Mouse (Mus musculus): ENCODE data around the gene Insyn1.

Gene Insyn1

DNA sequence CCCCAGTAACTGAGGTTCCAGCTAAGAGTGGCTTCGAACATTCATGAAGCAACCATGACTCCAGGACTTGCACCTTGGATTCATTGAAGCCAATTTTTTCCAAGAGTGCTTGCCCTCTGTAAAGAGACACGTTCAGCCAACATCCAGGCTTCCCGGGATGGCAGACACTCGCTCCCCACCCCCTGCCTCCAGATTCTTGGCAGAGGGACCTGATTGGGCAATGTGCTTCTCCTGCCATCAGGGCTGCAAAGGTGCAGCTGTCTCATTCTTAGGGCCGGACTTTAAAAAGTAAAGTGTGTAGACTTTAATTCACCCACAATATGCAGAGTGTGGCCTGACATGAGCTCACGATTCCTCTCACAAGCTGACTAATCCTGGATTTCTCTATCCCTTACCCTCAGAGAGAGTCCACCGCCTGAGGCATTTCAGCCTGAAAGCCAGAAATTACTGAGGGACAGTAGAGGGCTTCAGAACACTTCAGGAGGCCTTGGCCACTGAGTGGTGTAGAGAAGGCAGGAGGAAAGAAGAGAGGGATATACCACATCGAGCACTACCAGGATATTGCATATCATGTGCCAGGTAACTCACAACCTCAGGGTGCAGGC is 15.1 kb upstream of the Insyn1 start:
- intact Hi-C loops (cut with DNase I) = no loop called here

DNA sequence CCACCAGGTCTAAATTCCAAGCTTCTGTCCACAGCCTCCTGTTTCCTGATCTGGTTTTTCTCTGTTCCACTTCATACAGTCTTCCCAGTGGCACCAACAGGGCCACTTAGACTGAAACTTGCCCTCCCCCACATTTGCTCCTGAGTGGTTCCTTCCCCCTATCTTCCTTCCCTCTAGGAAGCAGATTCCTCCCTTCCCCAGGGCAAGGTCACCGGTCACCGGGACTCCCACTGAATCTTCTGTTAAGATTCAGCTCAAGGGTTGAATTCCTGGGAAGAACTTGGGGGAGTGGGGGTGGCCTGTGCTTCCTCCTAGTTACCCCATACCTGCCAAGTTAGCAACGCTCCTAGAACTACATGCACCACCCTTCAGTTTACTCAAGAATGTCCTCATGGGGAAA is 1.3 kb upstream of the Insyn1 start:
- intact Hi-C loops (cut with DNase I) = no loop called here

DNA sequence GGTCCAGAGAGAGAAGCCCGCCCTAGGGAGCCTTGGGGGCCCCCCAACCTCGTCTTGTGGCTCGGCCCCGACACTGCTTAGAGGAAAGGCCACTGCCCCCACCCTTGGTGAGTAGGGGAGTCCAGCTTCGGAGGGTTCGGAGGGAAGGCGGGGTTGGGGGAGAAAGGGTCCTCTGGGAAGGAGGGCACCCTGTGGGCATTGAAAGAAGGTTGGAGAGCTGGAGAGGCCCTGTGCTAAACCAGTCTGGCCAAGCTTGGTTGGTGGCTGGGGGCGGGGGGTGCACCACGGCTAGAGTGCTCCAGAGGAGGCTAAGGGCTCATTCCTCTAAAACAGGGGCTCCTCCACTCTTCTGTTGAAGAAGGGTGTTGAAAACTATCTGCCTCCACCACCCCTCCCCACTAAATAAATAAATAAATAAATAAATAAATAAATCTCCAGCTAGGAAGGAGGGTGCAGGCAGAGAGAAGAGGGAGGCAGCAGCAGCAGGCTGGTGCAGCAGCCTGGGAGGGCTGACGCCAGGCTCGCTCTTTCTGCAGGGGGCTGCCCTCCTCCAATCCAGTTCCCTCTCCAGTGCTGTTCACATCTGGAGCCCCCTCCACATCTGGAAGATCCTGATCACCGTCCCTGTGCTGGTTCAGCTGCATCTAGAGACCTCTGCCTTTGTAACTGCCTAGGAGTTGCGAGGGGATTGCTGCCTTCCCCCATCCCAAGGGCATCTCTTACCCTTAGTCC is 896 bp downstream of the Insyn1 start:
- intact Hi-C loops (cut with DNase I) = no loop called here

DNA sequence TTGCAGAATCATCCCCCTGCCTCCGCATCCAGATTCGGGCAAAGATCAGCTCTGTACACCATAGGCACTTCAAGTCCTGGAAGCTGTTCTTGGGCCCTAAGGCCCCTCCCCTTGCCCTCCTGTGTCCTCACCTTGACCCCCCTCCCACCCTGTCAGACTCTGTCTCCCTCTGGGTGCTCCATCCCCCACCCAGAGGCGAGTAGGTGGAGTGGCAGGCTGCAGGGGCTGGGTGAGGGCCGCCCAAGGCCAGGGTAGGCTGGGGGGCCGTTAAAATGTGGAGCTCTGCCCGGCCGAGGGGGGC is 1.4 kb downstream of the Insyn1 start:
- intact Hi-C loops (cut with DNase I) = no loop called here

DNA sequence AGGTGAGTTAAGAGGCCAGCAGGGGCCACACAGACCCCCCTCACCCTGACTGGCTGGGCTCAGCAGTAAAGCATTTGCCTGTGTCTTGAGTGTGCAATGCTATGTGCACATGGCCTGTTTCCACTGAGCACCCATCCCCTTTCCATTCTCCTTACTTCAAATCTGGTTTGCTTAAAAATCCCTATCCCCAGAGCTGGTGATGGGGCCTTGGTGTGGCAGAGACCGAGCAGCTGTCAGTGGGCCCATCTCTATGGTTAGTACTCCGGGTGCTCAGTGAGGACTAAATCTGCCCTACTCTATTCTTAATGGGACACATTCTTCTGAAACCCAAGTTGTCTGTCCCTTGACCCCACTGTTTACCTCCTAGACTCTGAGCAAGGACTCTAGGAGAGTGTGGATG is 2.0 kb downstream of the Insyn1 start:
- intact Hi-C loops (cut with DNase I) = no loop called here

DNA sequence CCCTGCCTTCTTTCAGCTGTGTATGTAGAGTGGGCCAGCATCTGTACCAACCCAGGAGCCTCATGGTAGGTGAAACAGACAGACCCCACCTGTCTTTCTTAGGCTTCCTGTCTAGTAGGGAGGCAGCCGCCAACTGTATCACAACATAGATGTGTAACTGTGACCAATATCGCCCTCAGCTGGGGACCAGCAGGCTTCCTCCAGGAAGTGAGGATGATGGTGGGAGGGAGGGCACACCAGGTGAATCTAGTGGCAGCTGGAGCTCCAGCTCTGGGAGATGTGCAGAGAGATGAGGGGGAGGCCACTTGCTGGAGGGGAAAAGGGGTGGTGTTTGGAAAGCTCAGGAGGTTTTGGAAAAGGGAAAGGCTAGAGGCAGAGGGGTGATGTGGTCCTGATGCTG is 6.6 kb downstream of the Insyn1 start:
- intact Hi-C loops (cut with DNase I) = no loop called here

DNA sequence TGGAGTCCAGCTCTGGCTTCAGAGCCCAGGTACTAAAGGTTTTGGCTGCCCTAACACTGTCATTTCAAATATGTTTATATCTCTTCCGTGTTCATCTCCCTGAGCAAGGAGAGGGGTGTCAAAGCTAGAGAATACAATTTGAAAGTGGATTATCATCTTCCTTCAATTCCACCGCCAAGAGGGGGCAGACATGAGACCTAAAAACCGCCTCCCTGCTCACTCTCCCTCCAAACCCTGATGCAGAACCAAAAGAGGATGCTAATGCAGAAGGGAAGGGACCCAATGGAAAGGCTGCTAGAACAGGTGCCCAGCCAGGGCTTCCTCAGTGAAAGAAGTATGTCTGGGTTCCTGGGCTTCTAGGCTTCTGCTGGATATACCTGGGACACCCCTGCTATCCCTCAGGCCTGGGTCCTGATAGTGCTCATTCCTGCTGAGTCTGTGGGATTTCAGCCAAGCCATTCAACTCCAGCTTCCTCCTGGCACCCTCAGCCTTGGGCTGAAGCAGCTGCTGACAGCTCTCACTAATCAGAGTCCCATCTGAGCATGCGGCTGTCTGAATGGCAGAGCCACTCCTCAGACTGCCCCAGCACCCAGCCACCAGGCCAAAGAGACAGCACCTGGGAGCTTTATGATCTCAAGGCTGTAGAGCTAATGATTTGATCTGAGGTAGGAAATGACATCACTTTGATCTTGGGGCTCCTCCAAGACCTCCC is 8.2 kb downstream of the Insyn1 start:
- intact Hi-C loops (cut with DNase I) = no loop called here

DNA sequence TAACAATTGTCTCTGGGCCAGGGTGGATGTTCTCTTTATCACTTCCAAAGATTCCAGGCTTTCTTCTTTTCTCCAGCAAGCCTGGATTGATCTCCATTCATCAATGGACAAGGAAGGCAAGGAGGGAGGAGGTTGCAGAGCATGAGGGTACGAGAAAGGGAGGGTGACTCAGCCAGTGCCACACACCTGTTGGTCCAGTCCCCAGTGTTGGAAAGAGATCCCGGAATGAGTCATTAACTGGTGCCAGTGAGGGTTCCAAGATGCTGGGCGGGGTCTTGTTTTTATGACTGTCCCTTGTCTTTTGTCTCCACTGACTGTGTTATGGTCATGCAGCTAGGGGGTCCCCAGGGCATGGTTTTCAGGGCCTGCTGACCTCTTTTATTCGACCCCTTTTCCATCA is 9.5 kb downstream of the Insyn1 start:
- intact Hi-C loops (cut with DNase I) = no loop called here

DNA sequence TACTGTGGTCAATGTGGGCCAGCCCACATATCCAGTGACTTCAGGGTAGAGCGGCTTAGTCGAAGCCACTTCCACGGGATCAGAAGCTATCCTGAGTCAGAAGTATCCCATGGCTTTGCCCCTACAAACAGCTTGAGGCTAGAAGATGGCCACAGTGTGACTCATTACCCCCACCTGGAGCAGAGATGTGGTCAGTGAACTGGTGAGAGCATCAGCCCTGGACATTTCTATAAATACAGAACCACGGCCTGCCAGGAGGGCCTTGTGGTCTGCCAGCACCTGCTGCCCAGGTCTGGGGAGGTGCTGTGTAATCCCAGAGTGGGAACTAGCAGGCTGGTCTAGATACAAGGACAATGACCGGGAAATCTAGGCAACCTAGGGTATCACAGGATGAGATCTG is 12.5 kb downstream of the Insyn1 start:
- intact Hi-C loops (cut with DNase I) = no loop called here

DNA sequence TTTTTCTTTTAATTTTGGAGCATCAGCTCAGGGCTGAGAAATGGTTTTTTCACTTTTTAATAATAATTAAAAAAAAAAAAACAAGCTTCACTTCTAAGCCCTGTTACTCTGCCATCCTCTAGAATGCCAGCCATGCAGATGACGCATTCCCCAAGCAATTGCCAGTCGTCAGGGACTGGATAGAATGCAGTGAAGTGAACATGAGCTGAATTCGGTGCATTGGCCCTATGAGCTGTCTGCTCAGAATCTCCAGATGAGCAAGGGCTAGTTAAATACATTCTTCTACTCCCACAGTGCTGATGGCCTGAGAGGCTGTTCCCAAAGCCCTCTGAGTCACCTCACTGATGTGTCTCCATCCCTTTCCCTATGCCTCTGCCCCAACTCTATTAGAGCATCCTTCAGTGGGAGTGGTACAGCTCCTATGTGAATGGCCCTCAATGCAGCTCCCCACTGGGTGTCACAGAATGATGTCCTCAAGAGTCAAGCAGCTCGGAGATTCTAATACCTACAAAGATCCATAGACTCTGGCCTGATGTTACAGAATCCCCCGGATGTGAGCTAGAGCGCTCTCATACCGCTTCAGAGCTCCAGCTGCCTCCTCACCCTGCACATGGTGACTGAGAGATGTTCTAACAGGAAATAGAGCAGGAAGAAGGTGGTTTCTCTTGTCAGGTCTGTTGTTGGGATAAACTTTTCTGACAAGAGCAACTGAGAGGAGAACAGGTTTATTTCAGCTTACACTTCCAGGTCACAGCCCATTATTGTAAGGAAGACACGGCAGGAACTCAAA is 19.0 kb downstream of the Insyn1 start:
- intact Hi-C loops (cut with DNase I) = no loop called here

DNA sequence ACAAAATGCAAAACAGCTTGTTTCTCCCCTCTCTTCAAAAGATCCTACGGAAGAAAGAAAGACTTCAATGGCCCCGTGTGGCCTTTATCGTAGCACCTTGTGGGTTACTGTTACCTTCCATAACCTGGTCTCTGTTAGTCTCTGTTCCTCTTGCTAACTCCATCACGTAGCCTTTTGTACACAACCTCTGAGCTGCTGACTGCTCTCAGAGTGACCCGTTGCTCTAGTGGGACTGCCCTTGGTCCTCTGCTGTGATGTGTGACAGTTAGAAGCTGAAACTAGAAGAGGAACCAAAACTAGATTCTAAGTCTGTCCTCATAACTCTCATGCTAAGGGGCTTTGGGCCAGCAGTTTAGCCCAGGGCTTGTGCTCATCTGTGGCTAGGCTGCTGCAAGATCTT is 22.0 kb downstream of the Insyn1 start:
- intact Hi-C loops (cut with DNase I) = no loop called here

DNA sequence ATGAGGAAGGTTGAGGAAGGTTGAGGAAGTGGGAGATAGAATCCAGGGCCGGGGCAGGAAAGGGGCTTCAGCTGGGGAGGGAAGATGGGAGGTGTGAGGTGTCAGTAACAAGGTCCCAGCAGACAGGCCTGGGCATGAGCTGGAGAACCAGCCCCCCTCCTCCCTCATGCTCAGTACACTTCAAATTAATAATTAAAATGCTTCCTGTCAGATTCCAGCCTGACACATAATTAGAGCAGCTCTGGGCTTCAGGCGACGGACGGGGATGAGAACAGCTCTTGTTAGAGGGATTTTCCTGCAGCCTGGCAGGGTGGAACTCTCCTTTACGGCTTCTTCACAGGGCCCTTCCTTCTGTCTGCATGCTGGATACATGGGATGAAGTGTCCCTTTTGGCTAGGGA is 25.3 kb downstream of the Insyn1 start:
- intact Hi-C loops (cut with DNase I) = no loop called here

DNA sequence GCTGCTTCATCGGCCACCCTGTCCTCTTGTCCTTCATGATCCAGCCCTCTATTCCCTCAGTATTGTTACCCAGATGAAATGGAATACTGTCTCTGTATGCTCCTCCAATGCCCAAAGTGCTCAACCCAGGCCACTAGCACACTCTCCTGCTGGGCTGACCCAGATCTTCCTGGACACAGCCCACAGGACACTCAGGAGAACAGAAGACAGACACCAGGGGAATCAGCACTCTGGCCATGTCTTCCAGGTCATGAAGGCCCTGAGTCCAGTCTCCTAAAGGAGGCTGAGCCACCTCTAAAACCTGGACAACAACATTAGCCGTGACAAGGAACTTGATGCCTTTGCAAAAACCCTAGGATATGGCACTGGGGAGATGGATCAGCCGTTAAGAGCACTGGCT is 28.1 kb downstream of the Insyn1 start:
- intact Hi-C loops (cut with DNase I) = loop anchor here (5.0 kb wide), 1 partner anchor 449 kb away; no protein-coding TSS in a partner anchor

DNA sequence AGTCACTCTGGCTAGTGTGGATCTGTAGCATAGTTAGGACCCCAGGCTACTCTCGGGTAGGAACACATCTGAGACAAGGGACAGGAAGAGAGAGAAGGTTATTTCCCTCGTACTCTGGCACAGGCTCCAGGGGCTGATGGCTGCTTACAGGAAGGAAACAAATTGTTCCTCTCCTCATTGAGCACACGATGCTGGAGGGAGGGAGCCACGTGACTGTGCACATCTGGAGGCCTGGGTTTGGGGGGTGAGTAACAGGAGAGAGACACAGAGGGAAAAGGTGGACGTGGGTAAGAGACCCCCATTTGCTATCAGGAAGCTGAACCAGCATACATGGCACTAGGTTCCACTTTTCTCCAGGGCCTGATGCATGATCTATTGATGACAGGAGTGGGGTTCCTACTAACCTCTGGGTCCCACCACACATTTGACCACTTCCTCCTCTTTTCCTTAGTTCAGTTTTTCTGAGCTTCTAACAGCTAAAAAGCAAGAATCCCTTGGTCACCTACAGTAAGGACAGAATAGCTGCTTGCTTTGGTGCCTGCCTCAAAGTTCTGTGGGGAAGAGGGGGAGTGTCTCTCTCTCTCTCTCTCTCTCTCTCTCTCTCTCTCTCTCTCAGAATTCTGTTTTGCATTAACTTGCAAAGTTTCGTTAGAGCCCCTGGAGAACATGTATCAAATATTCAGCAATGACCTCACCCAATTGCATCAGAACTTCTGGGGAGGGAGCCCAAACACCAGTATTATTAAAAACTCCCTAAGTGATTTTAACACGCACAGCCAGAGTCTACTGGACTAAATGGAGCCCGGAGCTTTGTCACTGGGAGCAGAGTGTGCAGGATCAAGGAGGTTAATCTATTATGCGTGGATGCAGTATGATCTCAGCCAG is 29.7 kb downstream of the Insyn1 start:
- intact Hi-C loops (cut with DNase I) = loop anchor here (5.0 kb wide), 1 partner anchor 451 kb away; no protein-coding TSS in a partner anchor

DNA sequence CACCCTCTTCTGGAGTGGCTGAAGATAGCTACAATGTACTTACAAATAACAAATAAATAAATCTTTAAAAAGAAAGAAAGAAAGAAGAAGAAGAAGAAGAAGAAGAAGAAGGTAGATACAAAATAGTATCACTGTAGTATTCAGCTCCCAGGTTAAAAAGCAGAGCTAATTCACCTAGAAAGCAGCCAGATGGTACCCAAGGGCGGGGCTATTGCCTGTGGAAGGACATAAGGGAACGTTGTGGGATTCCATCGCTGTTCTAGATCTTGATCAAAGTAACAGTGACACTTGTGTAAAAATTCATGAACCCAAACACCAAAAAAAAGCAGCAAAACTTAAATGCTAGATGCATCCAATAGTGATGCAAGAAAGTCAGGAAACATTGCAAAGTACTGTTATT is 31.6 kb downstream of the Insyn1 start:
- intact Hi-C loops (cut with DNase I) = loop anchor here (5.0 kb wide), 1 partner anchor 453 kb away; no protein-coding TSS in a partner anchor

DNA sequence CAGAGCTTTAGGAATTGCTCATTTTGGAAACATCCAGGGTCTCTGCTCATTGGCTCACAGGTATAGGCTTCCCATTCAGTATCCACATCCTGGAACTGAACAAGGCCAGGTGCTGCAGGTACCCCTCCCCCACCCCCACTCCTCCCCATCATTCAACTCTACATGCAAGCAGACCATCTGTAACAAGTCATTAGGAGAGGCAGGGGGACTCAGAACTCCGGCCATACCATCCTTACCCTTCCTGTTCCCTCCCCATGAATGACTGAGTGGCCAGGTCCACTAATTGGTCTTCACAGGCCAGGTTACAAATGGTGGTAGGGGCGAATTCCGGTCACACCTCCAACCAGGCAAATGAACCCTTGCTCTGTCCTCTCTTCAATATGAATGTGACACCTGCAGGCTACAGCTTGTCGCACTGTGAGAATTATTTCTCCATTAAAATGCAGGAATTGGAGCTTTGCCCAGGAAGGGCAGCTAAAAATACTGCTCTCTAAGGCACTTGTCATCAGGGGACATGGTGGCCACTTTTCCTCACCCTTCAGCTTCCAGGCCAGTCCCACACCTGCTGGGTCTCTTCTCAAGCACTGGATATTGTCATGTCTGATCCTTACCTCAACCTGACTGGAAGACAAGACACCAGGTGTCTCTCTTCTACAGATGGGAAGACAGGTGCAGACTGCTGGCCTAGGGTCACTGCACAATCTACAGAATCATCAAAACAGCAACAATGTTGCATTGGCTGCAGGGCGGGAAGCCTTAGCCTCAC is 32.6 kb downstream of the Insyn1 start:
- intact Hi-C loops (cut with DNase I) = no loop called here

DNA sequence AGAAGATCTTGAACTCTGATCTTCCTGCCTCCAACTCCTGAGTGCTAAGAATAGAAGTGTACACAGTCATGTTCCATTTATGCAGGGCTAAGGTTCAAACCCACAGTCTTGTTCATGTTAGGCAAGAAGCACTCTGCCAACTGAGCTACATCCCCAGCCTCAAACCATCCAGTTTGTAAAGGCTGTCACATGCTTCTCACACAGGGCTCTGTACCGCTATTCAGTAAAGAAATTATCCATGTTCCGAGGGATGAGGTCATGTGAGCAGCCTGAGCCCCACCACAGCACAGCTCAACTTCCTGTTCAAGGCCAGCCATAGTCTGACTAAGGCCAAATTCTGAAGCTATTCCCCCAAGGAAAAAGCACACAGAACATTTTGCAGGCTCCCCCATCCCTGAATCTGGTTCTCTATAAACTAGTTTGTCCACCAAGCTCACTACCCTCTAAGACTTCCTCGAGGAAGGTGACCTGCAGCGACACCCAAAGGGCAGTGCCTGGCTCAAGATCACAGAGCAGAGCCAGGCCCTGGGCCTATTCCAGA is 33.5 kb downstream of the Insyn1 start:
- intact Hi-C loops (cut with DNase I) = no loop called here

DNA sequence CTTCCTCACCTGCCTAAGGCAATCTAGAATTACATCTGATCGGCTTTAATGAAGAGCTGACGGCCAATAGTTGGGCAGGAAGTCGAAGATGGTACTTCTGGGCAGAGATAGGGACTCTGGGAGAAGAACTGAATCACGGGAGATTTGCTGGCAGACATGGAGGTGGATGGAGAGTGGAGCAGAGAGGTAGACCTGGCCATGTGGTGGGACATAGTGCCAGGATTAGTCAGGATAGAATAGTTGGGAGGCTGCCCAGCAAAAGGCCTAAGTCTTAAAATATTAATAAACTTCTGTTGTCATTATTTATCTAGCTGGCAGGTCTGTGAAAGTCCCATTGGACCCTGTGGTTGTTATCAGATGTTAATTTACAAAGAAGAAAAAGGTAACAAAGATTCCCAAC is 36.7 kb downstream of the Insyn1 start:
- intact Hi-C loops (cut with DNase I) = no loop called here

DNA sequence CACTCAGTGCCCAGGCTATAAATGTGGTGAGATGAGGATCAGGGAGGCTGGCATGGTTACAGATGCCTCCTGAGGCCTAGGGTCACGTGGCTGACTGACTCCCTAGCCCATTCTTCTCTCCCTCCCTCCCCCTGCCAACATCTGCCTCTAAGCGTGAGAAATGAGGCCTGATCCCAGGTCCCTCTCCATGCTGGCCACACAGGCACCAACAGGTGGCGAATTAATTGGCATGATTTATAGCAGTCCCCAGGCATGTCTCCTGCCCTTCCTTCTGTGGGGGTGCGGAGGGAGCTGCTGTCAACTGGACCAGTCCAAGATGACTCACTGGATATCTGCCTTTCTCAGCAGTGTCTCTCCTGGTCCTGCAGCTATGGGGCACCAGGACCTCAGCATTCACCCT is 39.4 kb downstream of the Insyn1 start:
- intact Hi-C loops (cut with DNase I) = no loop called here

DNA sequence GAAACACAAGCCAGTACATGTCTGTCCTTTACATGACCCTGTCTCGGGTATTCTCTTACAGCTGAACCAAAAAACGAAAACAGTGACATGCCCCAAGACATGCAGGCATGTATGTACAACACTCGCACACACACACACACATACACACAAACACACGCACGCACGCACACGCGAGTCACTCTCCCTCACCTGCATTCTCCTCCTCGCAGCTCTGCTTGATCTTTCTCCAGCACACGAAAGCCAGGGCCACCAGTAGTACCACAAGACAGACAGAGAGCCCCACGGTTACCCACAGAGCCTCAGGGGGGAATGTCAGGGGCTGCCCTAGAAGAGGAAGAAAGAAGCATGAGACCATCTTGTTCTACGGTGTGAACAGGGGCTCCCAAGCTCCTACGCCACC is 42.0 kb downstream of the Insyn1 start:
- intact Hi-C loops (cut with DNase I) = loop anchor here (10.0 kb wide), 1 partner anchor 344 kb away; no protein-coding TSS in a partner anchor
